Mouse (Mus musculus) limb, embryonic 13.5 days (tissue): Measurements from ENCODE around the gene Mkrn2os. TPM values are rescaled to one million over a fixed set of nuclear protein-coding genes. Genes with fewer than 3 reads are reported as not detected.

ENCODE experiments used
- ATAC-seq: fragments of 200-750 bp; cut with Nextera tagmentation; 2 replicates; pipeline ENCODE4 v1.8.0; 2017; ENCODE audit warnings: low read depth, moderate number of reproducible peaks, moderate TSS enrichment; ENCODE audit not compliant: low FRiP score
- H3K27ac ChIP-seq: fragments of 300-500 bp; sonication (generic); 2 replicates; pipeline ENCODE4 v1.5.1; 2015; ENCODE audit warnings: inconsistent platforms, mild to moderate bottlenecking, moderate library complexity
- H3K27me3 ChIP-seq: fragments of 300-500 bp; sonication (generic); 2 replicates; pipeline ENCODE4 v1.6.1; 2015; ENCODE audit warnings: mild to moderate bottlenecking, inconsistent platforms
- H3K36me3 ChIP-seq: fragments of 300-500 bp; sonication (generic); 2 replicates; pipeline ENCODE4 v1.6.1; 2015; ENCODE audit warnings: inconsistent platforms, mild to moderate bottlenecking, moderate library complexity
- H3K4me1 ChIP-seq: fragments of 300-500 bp; sonication (generic); 2 replicates; pipeline ENCODE4 v1.6.1; 2015; ENCODE audit warnings: inconsistent platforms
- H3K4me2 ChIP-seq: fragments of 300-500 bp; sonication (generic); replicated peaks from 2 replicates; pipeline ENCODE4 v1.6.1; 2015; ENCODE audit warnings: inconsistent platforms, mild to moderate bottlenecking, moderate library complexity
- H3K4me3 ChIP-seq: fragments of 300-500 bp; sonication (generic); 2 replicates; pipeline ENCODE4 v1.5.1; 2015; ENCODE audit warnings: moderate library complexity, mild to moderate bottlenecking, inconsistent platforms
- H3K9ac ChIP-seq: fragments of 300-500 bp; sonication (generic); 2 replicates; pipeline ENCODE4 v1.6.1; 2015; ENCODE audit warnings: mild to moderate bottlenecking, inconsistent platforms
- H3K9me3 ChIP-seq: fragments of 300-500 bp; sonication (generic); 2 replicates; pipeline ENCODE4 v1.6.1; 2016; ENCODE audit warnings: inconsistent platforms
- WGBS: fragments of 180-500 bp; shearing (Covaris S2); methylation state at CpG from one replicate; pipeline ENCODE4 v1.1.7; 2015; 5-methylcytosine and 5-hydroxymethylcytosine counted together
- polyA plus RNA-seq: library from polyadenylated mRNA; unstranded; fragments of >200 nt; fragmentation: Nextera tagmentation; extraction: Ambion mirVana; gene quantifications from 2 replicates; pipeline ENCODE4 v1.2.1, GENCODE M21; 2015

Mkrn2os gene
- polyA plus RNA-seq, 1 experiment from 2014 or later, result 0.13 TPM

GRCm38 (mm10) chr6:115577941-115578340, 14.4 kb downstream of the Mkrn2os start:
- H3K27me3 ChIP-seq, result no peaks in the 10 kb centered on the region
- WGBS, result 93% methylated on average over 9 of the region's 9 CpGs
- H3K36me3 ChIP-seq, result peaks cover 68% of the 10 kb centered on the region
- H3K4me2 ChIP-seq, result no peak overlapping the region
- no peaks in the 10 kb centered on the region for H3K4me1 ChIP-seq
- no peak for ATAC-seq
- no peak overlapping the region for H3K9ac ChIP-seq
- H3K27ac ChIP-seq, result no peak overlapping the region
- H3K9me3 ChIP-seq, result no peaks in the 10 kb centered on the region
- H3K4me3 ChIP-seq, result no peak overlapping the region

GRCm38 (mm10) chr6:115577407-115577806, 15.0 kb downstream of the Mkrn2os start:
- Histone ChIP-seq H3K27ac (no peak overlapping the region), H3K4me2 (no peak overlapping the region), H3K9me3 (no peaks in the 10 kb centered on the region), H3K36me3 (peaks cover 73% of the 10 kb centered on the region), H3K9ac (no peak overlapping the region), H3K4me1 (no peaks in the 10 kb centered on the region), H3K27me3 (no peaks in the 10 kb centered on the region), H3K4me3 (no peak overlapping the region)
- ATAC-seq, result no peak
- WGBS, result 79% methylated on average over 5 of the region's 5 CpGs

- H3K9me3 ChIP-seq, result no peaks in the 10 kb centered on the region
- no peaks in the 10 kb centered on the region for H3K4me1 ChIP-seq
- H3K4me2 ChIP-seq, result no peak overlapping the region
- no peak overlapping the region for H3K9ac ChIP-seq
- no peak for ATAC-seq
- no peaks in the 10 kb centered on the region for H3K27me3 ChIP-seq
- H3K36me3 ChIP-seq, result peaks cover 87% of the 10 kb centered on the region
- WGBS, result 88% methylated on average over 7 of the region's 7 CpGs
- no peak overlapping the region for H3K4me3 ChIP-seq
- no peak overlapping the region for H3K27ac ChIP-seq
These were observed 18.2 kb downstream of the Mkrn2os start for GRCm38 (mm10) chr6:115574171-115574570.

DNA sequence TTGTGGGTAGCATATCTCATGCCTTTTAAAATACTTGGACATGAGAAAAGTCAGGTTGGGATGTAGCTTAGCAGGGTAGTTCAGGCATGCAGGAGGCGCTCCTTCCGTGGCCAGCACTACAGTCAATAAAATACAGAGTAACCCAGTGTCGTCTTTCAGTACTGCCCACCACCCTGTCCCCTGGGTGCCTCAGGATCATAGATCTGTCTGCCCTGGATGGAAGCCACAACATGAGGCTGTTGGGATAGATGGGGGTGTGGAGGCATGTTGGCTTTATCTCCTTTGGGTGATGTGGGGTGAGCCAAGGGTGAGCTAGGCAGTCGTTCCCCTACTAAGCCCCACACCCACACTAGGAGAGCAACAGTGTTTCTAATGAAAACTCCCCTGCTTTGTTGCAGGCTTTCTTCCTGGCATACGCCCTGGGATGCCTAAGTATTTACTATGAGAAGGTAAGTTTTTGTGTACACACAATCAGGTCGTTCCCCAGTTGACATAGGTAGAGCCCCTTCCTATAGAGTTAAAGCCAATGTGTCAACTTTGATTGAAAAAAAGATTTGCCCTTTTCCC, 26.8 kb downstream of the Mkrn2os start:
- peaks cover 10% of the 10 kb centered on the region; the same call in 1 of the 2 replicates for H3K9me3 ChIP-seq
- no peak for ATAC-seq
- no peaks in the 10 kb centered on the region for H3K4me1 ChIP-seq
- no peak overlapping the region for H3K27ac ChIP-seq
- 83% methylated on average over 6 of the region's 6 CpGs for WGBS
- no peak overlapping the region for H3K4me2 ChIP-seq
- H3K4me3 ChIP-seq, result no peak overlapping the region
- no peak overlapping the region for H3K9ac ChIP-seq
- peaks cover 93% of the 10 kb centered on the region for H3K36me3 ChIP-seq
- H3K27me3 ChIP-seq, result no peaks in the 10 kb centered on the region

- peaks cover 79% of the 10 kb centered on the region for H3K36me3 ChIP-seq
- H3K4me3 ChIP-seq, result no peak overlapping the region
- H3K9ac ChIP-seq, result no peak overlapping the region
- WGBS, result 62% methylated on average over 21 of the region's 21 CpGs
- H3K9me3 ChIP-seq, result no peaks in the 10 kb centered on the region
- no peak for ATAC-seq
- H3K27ac ChIP-seq, result no peak overlapping the region
- no peaks in the 10 kb centered on the region for H3K27me3 ChIP-seq
- no peaks in the 10 kb centered on the region for H3K4me1 ChIP-seq
- no peak overlapping the region for H3K4me2 ChIP-seq
These were observed 32.4 kb downstream of the Mkrn2os start for GRCm38 (mm10) chr6:115559651-115560632.

DNA sequence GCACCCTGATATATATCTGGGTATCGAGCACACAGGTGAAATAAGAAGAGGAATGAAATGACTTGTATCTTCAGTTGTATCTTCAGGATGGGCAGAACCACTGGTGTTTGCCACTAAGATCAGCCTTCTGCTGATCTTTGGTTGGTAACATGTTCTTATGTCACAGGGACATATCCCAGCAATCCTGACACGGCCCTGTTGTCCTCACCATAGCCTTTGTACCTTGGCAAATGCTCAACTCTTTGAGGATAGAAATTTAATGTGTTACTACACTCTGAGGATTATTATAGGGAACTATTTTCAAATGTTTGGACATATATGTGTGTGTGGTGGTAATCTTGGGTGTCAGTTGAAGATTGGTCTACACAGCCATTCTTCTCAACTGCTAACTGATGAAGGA, 34.2 kb downstream of the Mkrn2os start:
- no peaks in the 10 kb centered on the region for H3K9me3 ChIP-seq
- H3K4me3 ChIP-seq, result no peak overlapping the region
- no peak overlapping the region for H3K4me2 ChIP-seq
- no peaks in the 10 kb centered on the region for H3K27me3 ChIP-seq
- H3K9ac ChIP-seq, result no peak overlapping the region
- 93% methylated on average over 2 of the region's 2 CpGs for WGBS
- ATAC-seq, result no peak
- no peak overlapping the region for H3K27ac ChIP-seq
- no peaks in the 10 kb centered on the region for H3K4me1 ChIP-seq
- H3K36me3 ChIP-seq, result peaks cover 82% of the 10 kb centered on the region

- no peak for ATAC-seq
These were observed 36.9 kb downstream of the Mkrn2os start for GRCm38 (mm10) chr6:115555485-115555884.

DNA sequence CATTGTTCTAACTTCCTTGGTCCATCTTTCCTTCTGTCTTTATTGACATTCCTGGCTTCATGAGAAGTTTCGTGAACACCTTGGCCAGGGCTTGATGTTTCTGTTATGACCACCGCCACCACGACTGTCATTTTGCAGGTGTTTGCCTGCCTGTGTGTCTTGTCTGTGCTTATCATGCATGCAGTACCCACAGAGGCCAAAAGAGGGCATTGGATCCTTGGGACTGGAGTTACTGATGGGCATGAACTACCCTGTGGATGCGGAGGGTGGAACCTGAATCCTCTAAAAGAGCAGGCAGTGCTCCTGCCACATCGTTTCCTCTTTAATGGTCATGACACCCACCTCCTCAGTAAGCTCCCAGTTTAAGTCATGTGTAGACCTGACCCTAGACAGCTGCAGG, 46.1 kb downstream of the Mkrn2os start:
- H3K4me1 ChIP-seq, result peaks cover 7% of the 10 kb centered on the region
- no peak overlapping the region for H3K4me3 ChIP-seq
- H3K9me3 ChIP-seq, result no peaks in the 10 kb centered on the region
- no peaks in the 10 kb centered on the region for H3K27me3 ChIP-seq
- no peak overlapping the region for H3K4me2 ChIP-seq
- H3K27ac ChIP-seq, result no peak overlapping the region
- H3K9ac ChIP-seq, result no peak overlapping the region
- peaks cover 32% of the 10 kb centered on the region for H3K36me3 ChIP-seq
- WGBS, result 88% methylated on average over 5 of the region's 5 CpGs
- no peak for ATAC-seq

More at GRCm38 (mm10) chr6:115555485-115555884, 36.9 kb downstream of the Mkrn2os start:
- 87% methylated on average over 5 of the region's 5 CpGs for WGBS
- Histone ChIP-seq H3K4me1 (no peaks in the 10 kb centered on the region), H3K36me3 (peaks cover 80% of the 10 kb centered on the region), H3K27ac (no peak overlapping the region), H3K4me2 (no peak overlapping the region), H3K9ac (no peak overlapping the region), H3K9me3 (no peaks in the 10 kb centered on the region; the same call in 1 of the 2 replicates), H3K4me3 (no peak overlapping the region), H3K27me3 (no peaks in the 10 kb centered on the region)

- Histone ChIP-seq H3K9me3 (no peaks in the 10 kb centered on the region), H3K36me3 (peaks cover 18% of the 10 kb centered on the region), H3K4me3 (peak within 1 kb of the TSS; percentile 72), H3K27me3 (no peaks in the 10 kb centered on the region), H3K4me1 (peaks cover 7% of the 10 kb centered on the region), H3K4me2 (peak within 1 kb of the TSS; percentile 74), H3K27ac (peak within 1 kb of the TSS; percentile 75), H3K9ac (peak within 1 kb of the TSS; percentile 88)
- ATAC-seq, result peak; percentile 95
- WGBS, result under 1% methylated on average over 38 of the region's 38 CpGs
These were observed 47.9 kb downstream of the Mkrn2os start, which contains the start of gene Tsen2 for GRCm38 (mm10) chr6:115544442-115544970. Gene Tsen2, plus strand, starts transcription at chr6:115544664.

GRCm38 (mm10) chr6:115542341-115542740, 50.0 kb downstream of the Mkrn2os start:
- no peak overlapping the region for H3K4me3 ChIP-seq
- H3K27ac ChIP-seq, result no peak overlapping the region
- no peaks in the 10 kb centered on the region for H3K36me3 ChIP-seq
- H3K4me2 ChIP-seq, result no peak overlapping the region
- no peak overlapping the region for H3K9ac ChIP-seq
- H3K27me3 ChIP-seq, result no peaks in the 10 kb centered on the region
- no peaks in the 10 kb centered on the region for H3K9me3 ChIP-seq
- ATAC-seq, result no peak
- peaks cover 7% of the 10 kb centered on the region for H3K4me1 ChIP-seq
- 54% methylated on average over 3 of the region's 3 CpGs for WGBS

- WGBS, result 58% methylated on average over 6 of the region's 6 CpGs
- peaks cover 7% of the 10 kb centered on the region for H3K4me1 ChIP-seq
- no peak overlapping the region for H3K9ac ChIP-seq
- no peak overlapping the region for H3K4me2 ChIP-seq
- no peaks in the 10 kb centered on the region for H3K9me3 ChIP-seq
- no peak for ATAC-seq
- no peaks in the 10 kb centered on the region for H3K36me3 ChIP-seq
- H3K27me3 ChIP-seq, result no peaks in the 10 kb centered on the region
- H3K27ac ChIP-seq, result no peak overlapping the region
- no peak overlapping the region for H3K4me3 ChIP-seq
These were observed 50.6 kb downstream of the Mkrn2os start for GRCm38 (mm10) chr6:115541676-115542275.
